Mouse (Mus musculus) layer of hippocampus, adult 8-10 months (tissue): ENCODE measurements around the gene Olfr1113. TPM values are rescaled to one million over a fixed set of nuclear protein-coding genes. Genes with fewer than 3 reads are reported as not detected.
"Not testable (repeated sequence)": the region's sequence is repeated elsewhere in the genome, so short reads cannot be mapped to it uniquely, and the experiment has no call there.

Experiments
- DNase-seq, 2 experiments: peaks; one replicate each; pipeline ENCODE4 v3.0.0; 2022; ENCODE audit warnings: low spot score in 2 of 2
- microRNA-seq, 2 experiments: library from miRNA; unstranded; fragments of <30 nt; microRNA quantifications; one replicate each; pipeline ENCODE4 v1.2.0; 2022
- total RNA-seq, 4 experiments: library from RNA; stranded (reverse); gene quantifications; 2 replicates each; pipeline ENCODE4 v1.2.4; 2022

Gene Olfr1113
- total RNA-seq = not detected

DNA sequence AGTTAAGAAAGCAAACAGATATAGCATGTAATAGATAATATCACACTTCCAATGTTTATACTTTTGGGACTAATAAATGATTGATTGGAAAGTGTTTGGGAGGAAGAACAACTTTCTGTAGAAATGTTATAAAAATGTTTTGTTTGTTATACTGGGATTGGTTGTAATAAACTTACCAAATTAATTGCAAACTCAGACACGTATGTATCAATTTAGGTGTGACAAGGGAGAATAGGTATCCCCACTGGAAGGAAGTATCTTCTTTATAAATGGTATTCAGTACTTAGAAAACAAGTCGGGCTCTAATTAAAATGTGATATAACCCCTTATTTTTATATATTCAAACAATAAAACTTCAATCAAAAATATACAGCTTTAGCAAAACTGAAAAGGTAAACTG, at the start of gene Olfr1113:
TSS of gene Olfr1113 (plus strand) at position 301 of the 400 bp plus-strand sequence.
- DNase-seq = no peak

DNA sequence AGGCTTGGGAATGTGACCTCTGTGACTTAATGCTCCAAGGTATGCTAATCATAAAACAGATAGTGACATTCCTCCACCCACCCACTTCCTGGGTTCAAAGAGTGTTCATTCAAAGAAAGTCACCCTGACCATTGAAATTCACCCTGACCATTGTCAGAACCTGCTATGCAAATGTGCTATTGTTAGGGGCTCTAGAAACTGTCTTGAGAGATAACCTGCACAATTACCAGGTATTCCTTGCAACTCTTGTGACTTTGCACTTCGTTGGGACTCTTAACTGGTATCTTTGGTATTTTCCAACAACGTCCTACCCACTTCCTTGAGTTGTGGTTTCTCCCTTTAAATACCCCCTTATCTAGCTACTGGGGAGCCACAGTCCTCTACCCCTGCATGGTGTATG, 41.0 kb upstream of the Olfr1113 start:
- not testable (repeated sequence) for DNase-seq

DNA sequence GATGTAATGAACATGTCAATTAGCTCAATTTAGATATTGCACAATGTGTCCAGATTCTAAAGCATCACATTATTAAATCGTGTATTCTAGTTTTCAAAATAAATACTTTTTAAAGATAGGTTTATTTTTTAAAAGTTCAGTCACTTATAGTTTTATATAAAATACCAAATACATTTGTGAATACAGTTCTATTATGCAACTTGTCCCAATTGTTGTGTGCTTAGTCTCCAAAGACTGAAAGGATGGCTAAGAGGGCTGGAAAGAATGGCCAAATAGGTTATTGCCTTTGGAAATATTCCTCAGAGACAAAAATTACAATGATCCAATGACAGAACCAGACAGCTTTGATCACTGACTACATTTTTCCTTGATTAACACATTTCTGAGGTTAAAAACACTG, 21.3 kb upstream of the Olfr1113 start, which contains the start of gene Olfr1112:
TSS of gene Olfr1112 (plus strand) at position 301 of the 400 bp plus-strand sequence.
- DNase-seq = no peak

GRCm38 (mm10) chr2:87247713-87248112, 38.9 kb downstream of the Olfr1113 start, which contains the start of gene Olfr1115:
Gene Olfr1115, plus strand, starts transcription at chr2:87248013.
- no peak for DNase-seq

Small RNAs within 50 kb of the gene (microRNA-seq; reads per million reads assigned to microRNA genes)
- gene Gm27438 = 0 reads per million in 2 experiments

Other genes starting within 250 kb of the Olfr1113 start
- gene Olfr1099, start 248.3 kb upstream of the Olfr1113 start, total RNA-seq = not detected
- gene Olfr1100, start 229.0 kb upstream of the Olfr1113 start, total RNA-seq = not detected
- not detected for gene Olfr1101, start 217.7 kb upstream of the Olfr1113 start, total RNA-seq
- gene Olfr1102, start 210.6 kb upstream of the Olfr1113 start, total RNA-seq = not detected
- gene Olfr1104, start 181.9 kb upstream of the Olfr1113 start, total RNA-seq = not detected
- gene Olfr1105, start 172.4 kb upstream of the Olfr1113 start, total RNA-seq = not detected
- not detected for gene Olfr1106, start 156.7 kb upstream of the Olfr1113 start, total RNA-seq
- not detected for gene Olfr1107, start 133.2 kb upstream of the Olfr1113 start, total RNA-seq
- gene Olfr1109, start 113.0 kb upstream of the Olfr1113 start, total RNA-seq = not detected
- gene Olfr259, start 94.4 kb upstream of the Olfr1113 start, total RNA-seq = not detected
- not detected for gene Olfr1110, start 68.7 kb upstream of the Olfr1113 start, total RNA-seq
- gene Olfr1111, start 56.3 kb upstream of the Olfr1113 start, total RNA-seq = not detected
- not detected for gene Olfr1112, start 21.2 kb upstream of the Olfr1113 start, total RNA-seq
- gene Olfr1115, start 39.0 kb downstream of the Olfr1113 start, total RNA-seq = not detected
- gene Olfr1116, start 58.6 kb downstream of the Olfr1113 start, total RNA-seq = not detected
- not detected for gene Olfr1118, start 98.6 kb downstream of the Olfr1113 start, total RNA-seq
- not detected for gene Olfr1120, start 145.8 kb downstream of the Olfr1113 start, total RNA-seq
- gene Olfr1121, start 160.9 kb downstream of the Olfr1113 start, total RNA-seq = not detected
- gene Olfr1122, start 176.9 kb downstream of the Olfr1113 start, total RNA-seq = under 1 TPM in 3 of 4 experiments, not detected in 1; 0.09 to 0.14 (median 0.10) TPM
- not detected for gene Olfr1123, start 207.7 kb downstream of the Olfr1113 start, total RNA-seq
- gene Olfr1124, start 221.3 kb downstream of the Olfr1113 start, total RNA-seq = not detected
- not detected for gene Olfr1126, start 245.0 kb downstream of the Olfr1113 start, total RNA-seq